Mouse (Mus musculus) kidney, postnatal 14 days (tissue): ENCODE measurements at regions not wholly inside any gene's neighbourhood (a gene's known extent, or its start where the extent isn't known, plus 50 kb on each side); places are given as distances from the start of the nearest gene placed in this dataset.

Experiments used
- DNase-seq: peaks from one replicate; pipeline ENCODE4 v3.0.0; 2022; ENCODE audit warnings: mixed read lengths

DNA sequence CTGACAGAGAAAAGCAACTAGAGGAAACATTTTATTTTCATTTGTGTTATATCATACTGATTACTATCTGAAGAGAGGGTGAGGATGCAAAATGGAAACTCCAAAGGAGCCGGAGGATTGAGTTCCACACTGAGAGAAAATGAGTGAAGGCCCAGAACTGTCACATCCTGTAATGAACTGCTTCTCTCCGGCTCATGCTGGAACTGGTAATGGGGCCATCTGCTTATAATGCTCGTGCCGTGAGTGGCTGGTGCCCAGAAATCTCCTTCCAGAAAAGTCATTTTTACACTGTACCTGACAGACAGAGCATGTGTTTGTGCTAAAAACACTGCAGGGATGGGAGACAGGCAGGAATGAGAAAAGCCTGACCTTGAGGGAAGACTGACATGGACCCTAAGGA, 483.5 kb upstream of the Pkdcc start:
- DNase-seq = no peak

- DNase-seq = no peak
These were observed 472.6 kb upstream of the Pkdcc start for GRCm38 (mm10) chr17:82742445-82742844.

DNA sequence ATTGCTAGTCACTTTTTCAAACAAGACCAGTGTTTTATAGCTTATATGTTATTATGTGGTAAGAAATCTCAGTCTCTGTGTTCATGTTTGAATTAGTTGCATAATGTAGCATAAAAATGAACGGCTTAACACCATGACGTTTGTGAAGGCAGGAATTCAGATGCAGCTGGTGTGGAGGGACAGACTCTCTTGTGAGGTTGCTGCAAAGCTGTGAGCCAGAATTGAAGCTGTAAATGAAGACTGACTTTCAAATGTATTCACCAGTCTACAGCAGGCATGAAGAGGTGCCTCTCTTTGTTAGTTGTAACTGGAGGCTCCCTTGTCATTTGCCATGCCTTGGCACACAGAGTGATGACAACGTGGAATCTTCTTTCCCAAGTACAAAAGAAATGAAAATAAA, 457.7 kb upstream of the Pkdcc start:
- DNase-seq = no peak

DNA sequence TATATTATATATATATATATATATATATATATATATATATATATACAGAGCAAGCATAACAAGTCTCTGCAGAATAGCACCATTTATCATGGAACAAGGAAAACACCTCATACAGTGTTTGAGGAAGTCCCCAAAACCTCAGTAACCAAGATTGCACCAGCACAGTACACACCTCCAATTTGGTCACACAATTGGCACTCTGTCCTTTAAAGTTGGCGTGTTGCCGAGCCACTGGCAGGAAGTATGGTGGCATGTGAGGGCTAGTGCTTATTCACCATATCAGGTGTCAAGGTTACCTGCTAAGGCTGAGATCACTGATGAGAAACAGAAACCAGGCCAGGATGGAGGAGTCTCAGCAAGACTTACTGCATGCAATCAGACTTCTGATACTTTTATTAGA, 436.0 kb upstream of the Pkdcc start:
- DNase-seq = no peak

DNA sequence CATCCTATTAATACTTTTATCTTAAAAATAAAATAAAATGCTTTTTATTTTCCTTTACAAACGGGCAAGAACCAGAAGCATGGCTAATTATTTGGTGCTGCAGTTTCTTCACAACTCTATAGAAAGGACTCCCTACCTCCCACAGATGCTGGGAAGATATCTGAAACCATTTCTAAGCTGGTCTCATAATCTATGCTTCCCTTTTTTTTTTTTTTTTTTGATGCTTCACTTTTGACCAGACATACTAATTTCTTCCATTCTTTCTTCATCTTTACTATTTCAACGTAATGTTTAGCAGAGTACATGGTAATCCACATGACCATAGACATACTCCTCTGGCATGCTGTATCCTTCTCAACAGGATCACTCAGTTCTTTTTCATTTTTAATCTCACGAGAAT, 393.0 kb upstream of the Pkdcc start:
- DNase-seq = no peak

GRCm38 (mm10) chr17:82824057-82824456, 391.0 kb upstream of the Pkdcc start:
- DNase-seq = no peak

DNA sequence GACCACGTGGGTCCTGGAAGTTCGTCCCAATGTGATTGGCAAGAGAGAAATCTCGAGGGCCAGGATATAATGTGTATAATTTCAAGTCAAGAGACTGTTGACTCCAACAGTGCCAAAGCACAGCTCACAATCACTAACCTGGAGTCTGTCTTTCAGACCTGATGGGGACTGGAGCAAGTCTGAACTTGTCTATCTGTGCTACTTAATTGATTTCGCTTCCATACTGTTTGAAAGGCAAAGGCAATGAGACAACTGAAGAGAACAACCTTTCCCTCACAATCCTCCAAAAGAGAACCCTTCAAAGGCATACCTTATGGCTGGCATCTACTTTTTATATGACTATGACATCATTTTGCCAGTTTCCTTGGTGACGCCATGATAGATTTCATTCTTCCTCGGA, 390.5 kb upstream of the Pkdcc start:
- DNase-seq = no peak

DNA sequence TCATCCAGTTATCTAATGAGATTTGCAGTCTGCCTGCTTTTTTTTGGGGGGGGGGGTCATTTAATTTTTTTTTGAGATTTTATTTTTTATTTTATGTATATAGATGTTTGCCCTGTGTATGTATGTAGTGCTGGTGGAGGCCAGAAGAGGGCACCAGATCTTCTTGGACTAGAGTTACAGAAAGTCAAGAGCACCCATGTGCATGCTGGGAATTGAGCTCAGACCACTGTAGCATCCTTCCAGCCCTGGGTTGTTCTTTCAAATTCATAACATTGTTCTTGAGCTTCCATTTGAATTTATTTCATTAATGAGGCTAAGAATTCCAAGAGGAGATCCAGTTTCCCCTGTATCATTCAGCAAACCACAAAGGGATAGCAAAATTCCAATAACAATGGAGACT, 387.9 kb upstream of the Pkdcc start:
- peak; percentile 4 for DNase-seq

DNA sequence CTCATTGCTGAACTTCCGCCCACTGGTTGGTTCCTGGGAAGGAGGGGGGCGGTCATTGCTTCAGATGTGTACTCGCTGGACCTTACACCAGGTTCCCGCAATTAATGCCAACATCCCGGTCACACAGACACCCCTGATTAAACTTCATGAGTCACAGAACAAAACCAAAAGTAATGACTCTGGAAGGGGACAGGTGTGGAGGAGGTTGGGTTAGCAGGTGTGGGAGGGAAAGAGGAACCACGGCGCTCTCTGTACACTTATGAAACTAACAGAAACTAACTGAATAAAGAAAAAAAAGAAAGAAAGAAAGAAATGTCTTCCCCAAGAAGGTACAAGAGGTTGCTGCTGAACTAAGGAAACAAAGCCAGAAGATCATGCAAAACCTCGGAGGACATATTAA, 387.3 kb upstream of the Pkdcc start:
- no peak for DNase-seq

GRCm38 (mm10) chr17:82828434-82828997, 386.6 kb upstream of the Pkdcc start:
- DNase-seq = no peak

- DNase-seq = no peak
These were observed 385.7 kb upstream of the Pkdcc start for GRCm38 (mm10) chr17:82829415-82829814.

DNA sequence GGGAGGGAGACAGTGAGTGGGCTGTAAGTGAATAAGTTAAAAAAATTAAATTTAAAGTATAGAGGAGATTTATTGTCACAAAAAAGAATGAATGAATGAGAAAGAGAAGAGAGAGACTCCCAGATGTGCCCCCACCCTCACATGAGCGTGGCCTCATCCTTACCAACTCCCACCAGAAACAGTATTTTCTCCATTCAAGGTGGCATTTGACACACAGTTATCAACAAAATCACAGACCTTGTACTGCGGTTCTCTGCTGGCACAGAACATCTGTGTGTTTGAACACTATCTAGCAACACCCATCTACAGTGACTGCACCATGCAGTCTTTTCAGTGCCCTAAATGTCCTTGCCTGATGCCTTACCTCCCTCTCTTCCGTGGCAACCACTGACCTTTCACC, 380.9 kb upstream of the Pkdcc start:
- no peak for DNase-seq

DNA sequence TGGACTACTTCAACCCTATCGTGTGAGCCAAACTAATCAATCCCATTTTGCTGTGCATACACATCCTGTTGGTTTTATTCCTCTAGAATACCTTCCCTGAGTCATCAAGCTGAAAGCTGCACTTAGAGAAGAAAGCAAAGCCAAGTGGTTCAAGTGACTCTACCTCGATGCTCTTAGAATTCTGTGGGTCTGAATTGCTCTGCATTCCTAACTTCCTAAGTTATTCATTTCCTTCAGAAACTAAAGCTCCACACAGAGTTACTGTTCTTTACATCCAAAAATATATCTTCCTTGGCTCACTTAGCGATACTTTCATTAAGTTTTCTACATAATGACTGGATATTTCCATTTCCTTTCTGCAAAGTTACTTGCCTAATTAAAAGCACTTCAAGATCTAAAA, 379.0 kb upstream of the Pkdcc start:
- DNase-seq = no peak

DNA sequence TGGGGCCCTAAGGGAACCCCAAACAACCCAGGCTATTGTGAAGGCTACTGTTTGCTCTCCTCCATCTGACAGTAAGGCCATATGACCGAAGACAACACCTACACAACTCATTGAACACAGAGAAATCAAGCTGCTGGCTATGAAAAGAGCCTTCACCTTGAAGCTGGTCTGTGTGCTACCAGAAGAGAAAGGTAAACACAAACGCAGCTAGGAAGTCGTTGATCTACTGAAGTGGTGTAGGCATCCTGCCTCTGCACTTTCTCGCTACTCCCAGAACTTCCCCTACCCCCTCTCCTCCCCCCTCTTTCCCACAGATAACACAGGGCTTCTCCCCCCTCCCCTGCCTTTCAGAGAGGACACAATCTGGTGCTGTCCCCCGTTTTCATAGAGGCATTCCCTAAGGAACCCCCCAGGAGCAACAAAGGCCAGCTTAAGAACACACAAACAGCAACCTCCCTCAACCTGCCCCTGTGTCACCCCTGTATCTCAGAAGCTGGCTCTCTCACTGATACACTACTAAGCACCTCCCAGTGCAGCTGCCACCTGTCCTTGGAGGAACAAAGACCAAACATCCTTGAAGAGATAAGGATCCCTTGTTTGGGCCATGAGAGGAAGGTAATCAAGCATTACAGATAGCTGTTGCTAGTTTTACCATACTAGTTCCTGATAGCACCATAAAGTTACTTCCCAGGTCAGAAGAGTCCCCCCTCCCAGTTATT, 368.2 kb upstream of the Pkdcc start:
- DNase-seq = no peak

DNA sequence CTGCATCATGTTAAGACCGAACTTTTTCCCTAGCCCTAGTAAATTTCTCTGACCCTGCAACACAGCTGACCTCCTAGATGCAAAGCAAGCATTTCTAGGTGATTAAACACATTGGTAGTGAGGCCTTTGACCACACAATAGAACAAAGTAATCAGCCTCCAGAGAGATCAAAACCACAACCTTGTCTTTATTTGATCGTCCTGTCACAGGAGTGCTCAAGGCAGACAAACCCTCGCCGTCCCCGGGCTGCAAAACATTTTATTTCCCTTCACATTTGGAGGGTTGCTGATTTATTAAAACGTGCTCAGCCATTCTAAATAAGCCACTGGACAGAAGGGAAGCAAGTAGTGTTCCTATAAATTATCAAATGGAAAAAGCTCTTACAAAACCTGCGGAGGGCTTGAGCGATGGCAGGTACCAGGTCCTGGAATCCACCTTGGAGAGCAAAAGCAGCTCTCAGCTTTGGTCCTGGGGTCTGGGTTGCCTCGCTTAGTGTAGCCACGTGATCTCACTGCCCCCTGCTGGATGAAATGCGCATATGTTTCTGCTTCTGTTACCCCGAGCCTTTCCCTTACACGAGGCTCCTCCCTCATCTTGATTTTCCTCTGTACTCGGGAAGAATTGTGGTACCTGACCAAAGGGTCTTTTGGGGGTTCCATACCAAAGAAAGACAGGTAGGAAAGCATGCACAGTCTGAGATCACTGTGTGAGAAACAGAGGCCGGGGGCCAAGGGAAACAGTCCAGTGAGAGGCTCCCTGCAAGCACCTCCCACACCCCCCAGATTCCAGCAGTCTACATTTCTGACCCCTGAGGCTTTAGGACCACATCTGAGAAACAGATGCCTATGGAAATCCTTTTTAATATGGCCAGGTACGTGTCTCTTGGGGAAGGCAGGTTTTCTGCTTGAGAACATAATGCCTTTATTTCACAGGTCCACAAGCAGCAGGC, 357.6 kb upstream of the Pkdcc start:
- peak; percentile 85 for DNase-seq

- no peak for DNase-seq
These were observed 354.7 kb upstream of the Pkdcc start for GRCm38 (mm10) chr17:82860391-82860790.

DNA sequence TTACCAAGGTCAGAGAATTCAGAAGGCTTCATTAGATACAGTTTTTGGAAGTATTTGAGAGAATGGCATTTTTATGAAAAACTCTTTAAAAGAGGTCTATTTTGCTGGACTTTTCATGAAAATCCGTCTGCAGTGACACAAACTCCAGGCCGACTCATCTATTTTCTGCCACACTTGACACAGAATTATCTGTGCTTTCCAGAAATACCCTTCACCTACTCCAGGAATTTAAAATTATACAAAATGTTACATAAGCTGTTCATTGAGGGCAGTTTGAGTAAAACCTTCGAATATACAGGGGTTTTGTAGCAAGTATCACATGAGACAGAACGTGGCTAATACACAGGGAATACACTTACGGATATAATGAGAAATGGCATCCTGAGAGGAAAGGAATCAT, 354.1 kb upstream of the Pkdcc start:
- no peak for DNase-seq

DNA sequence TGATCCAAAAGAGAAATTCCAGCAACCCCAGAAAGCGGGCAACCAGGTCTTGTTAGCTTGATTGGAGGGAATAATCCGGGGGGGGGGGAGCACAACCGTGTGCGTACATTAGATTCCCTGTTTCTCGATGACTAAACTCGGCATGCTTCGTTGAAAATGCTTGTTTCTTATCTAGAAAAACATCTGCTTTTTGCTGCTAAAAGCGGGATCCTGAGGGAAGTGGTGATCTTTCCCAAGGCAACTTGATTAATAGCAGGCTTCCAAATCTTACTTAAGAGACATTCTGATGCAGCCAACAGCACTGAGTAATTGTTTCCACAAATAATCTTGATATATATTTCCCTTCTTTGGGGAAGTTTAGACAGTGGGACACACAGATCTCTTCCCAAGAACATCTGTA, 338.0 kb upstream of the Pkdcc start:
- peak; percentile 16 for DNase-seq

DNA sequence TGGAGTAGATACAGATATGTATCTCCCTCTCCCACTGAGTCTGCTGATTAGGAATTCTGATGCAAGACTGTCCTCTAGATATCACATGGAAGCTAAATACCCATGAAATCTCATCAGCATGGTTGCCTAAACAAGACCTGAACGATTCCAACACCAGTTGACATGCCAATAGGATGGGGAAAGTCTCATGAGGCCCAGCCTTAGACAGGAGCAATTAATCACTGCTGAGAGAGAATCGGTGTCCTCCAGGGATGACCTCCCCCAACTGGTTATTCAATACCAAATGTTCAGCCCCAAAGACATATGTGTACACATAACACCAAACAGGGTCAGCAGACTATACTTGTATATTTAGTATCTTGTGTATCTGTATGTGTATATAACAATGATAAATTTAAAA, 314.5 kb upstream of the Pkdcc start:
- no peak for DNase-seq

DNA sequence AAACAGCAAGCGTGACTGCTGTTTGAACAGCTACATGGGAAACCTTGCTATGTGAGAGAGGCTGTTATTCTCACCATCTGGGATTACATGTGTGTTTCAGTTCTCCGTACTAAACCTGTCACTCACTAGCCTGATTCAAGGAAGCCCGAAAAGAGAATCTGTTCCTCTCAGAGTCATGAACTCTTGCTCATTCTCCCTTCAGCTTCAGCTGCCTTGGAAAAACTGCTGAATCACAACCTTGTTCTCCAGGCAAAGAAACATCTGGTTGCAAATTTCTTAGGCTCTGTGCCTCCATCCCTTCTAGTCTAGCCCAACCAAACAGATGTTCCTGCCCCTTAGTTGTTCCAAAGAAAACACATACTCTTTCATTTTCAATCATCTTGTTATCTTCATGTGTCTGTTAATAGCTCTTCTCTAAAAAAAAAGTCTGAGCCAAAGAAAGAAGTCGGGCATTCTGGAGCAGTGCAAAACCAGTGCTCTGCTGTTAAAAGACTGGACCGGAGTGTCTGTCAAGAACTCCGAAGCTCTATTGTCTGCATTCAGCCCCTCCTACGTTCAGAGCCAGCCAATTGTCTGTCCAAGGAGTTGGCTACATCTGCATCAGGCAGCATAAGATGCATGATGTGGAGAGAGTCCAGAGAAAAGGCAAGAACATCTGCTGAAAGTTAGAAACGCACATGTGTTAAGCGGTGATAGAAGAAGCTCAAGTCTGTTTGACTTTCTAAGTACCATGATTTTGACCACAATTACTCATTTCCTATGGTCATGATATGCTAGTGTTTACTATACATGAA, 313.8 kb upstream of the Pkdcc start:
- no peak for DNase-seq

DNA sequence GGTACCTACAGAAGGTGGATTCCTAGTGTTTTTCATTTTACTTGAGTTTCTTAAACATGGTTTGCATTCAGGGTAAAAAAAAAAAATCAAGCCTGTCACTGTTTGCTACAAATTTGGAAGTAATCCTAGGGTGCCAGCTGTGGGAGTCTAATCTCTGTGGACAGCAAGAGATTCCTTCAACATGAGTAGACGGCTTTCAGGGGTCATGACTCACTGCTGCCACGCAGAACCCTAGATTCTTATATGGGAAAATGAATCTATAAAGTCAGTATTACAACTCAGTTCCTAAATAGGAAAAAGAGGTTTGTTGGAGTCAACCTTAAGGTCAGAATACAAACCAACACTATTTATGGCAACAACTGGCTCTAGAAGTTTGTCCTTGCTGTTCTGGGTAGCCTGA, 310.1 kb upstream of the Pkdcc start:
- no peak for DNase-seq

DNA sequence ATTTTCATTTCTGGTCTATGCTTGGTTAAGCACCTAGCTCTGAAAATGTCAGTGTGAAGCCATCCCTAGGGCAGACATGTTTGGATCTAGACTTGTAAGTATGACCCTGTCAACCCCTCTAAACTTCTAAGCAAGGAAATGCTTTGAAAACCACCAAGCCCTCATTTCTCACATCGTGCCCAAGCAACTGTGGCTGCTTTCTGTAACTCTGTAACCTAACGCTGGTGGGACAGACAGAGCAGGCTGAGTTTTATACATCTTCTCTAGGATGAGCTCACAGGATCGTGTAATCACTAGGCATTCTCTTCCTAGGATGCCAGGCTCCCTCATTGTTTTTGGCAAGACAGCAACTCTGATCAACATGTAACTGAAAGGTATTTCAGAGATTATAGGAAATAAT, 309.6 kb upstream of the Pkdcc start:
- DNase-seq = no peak

DNA sequence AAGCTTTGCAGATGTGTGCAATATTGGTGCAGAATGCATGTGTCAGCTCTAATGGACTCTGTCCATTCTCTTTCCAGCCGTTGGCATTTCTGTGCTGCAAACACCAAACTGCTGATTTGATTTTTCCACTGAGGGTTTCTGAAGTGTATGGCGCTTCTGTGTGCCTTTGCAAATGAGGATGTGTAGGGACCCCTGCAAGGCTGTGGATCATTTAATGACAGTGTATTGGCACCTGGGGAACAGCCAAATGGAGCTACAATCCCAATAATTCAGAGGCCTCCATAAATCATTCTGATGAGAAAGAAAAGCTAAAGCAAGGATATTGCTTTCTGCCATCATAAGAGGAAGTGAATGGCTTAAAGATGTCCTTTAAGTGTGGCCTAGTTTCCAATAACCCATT, 305.9 kb upstream of the Pkdcc start:
- DNase-seq = no peak
